Mouse (Mus musculus) retina, embryonic 14.5 days (tissue): ENCODE measurements around the gene H2afx.
A peak's percentile ranks its signal among the peaks of the same experiment; 100 is the strongest.
"Not testable (repeated sequence)": the region's sequence is repeated elsewhere in the genome, so short reads cannot be mapped to it uniquely, and the experiment has no call there.

Experiments used
- DNase-seq: peaks from one replicate; pipeline ENCODE4 v3.0.0-alpha.2; 2015; ENCODE audit warnings: low spot score

The H2afx gene

DNA sequence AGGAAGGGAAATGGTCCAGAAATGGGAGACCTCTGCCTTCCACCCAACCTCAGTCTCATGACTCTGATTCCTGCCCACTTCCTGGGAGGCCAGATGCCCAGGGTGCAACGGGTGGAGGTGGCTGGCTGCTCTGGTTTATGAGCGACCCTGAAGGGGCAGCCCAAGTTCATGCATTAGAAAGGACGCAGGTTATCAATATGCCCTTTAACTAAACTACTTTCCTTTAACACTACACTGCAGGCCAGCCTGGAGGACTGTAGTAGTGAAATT, 15.7 kb upstream of the H2afx start:
- DNase-seq, result no peak

GRCm38 (mm10) chr9:44319105-44319886, 15.2 kb upstream of the H2afx start:
- no peak for DNase-seq

- DNase-seq, result peak; percentile 97
Observed at GRCm38 (mm10) chr9:44319887-44320798, 14.4 kb upstream of the H2afx start, which contains the start of gene C2cd2l. Gene C2cd2l, minus strand, starts transcription at chr9:44320285.

- DNase-seq, result no peak
Observed at GRCm38 (mm10) chr9:44320799-44321133, 13.7 kb upstream of the H2afx start.

DNA sequence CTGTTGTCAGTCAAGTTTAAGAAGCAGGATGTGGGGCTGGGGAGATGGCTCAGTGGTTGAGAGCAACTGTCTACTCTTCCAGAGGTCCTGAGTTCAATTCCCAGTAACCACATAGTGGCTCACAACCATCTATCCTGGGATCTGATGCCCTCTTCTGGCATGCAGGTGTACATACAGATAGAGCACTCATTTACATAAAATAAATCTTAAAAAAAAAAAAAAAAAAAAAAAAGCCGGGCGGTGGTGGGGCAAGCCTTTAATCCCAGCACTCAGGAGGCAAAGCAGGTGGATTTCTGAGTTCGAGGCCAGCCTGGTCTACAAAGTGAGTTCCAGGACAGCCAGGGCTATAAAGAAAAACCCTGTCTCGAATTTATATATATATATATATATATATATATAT, 10.8 kb upstream of the H2afx start:
- not testable (repeated sequence) for DNase-seq

GRCm38 (mm10) chr9:44324147-44324546, 10.3 kb upstream of the H2afx start:
- no peak for DNase-seq

DNA sequence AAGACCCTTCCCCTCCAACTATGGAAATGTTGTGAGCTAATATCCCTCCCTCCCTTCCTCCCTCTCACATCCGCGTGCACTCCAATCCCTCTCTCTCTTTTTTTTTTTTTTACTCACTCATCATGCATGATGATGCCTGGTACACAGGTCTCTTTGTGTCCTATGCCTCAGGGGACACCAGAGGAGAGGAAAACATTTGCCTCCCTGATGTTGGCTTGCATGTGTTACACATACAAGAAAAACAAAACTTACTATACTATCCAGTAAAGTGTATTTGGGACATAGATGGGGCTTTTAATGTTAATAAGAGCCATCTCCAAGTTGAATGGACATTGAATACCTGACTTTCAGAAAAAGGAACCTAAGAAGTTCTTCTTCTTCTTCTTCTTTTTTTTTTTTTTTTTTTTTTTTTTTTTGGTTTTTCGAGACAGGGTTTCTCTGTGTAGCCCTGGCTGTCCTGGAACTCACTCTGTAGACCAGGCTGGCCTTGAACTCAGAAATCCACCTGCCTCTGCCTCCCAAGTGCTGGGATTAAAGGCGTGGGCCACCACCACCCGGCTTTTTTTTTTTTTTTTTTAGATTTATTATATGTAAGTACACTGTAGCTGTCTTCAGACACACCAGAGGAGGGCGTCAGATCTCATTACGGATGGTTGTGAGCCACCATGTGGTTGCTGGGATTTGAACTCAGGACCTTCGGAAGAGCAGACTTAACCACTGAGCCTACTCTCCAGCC, 9.3 kb upstream of the H2afx start:
- DNase-seq, result not testable (repeated sequence)

GRCm38 (mm10) chr9:44325768-44326370, 8.6 kb upstream of the H2afx start, which contains the start of gene Dpagt1:
Gene Dpagt1, plus strand, starts transcription at chr9:44326019.
- no peak for DNase-seq

- DNase-seq, result peak; percentile 84
Observed at GRCm38 (mm10) chr9:44326371-44327063, 8.0 kb upstream of the H2afx start.

- DNase-seq, result peak; percentile 57
Observed at GRCm38 (mm10) chr9:44327064-44327711, 7.3 kb upstream of the H2afx start.

DNA sequence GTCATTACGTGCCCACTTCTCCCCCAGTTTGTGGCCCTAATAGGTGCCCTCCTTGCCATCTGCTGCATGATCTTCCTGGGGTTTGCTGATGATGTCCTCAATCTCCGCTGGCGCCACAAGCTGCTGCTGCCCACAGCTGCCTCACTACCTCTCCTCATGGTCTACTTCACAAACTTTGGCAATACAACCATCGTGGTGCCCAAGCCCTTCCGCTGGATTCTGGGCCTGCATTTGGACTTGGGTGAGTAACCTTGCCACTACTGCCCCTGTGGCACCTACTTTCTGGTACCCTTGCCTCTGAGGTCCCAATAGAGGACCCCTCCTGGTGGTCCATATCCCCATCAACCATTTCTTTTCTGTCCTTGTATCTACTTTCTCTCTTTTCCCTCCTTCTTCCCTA, 6.6 kb upstream of the H2afx start:
- no peak for DNase-seq

DNA sequence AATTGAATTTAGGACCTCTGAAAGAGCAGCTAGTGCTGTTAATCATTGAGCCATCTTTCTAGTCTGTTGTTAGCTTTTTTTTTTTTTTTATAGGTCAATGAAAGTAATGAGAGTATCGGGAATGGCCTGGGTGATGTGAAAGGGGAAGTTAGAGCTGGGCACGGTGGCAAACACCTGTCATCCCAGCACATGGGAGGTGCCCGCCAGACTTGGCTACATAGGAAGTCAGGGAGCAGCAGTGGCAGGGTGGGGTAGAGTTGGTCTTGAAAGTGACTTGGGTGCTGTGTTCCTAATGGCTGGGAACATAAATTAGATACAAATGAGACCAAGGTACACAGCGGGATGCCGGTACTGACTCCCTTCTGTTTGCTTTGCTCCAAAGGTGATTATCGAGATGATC, 3.8 kb upstream of the H2afx start:
- no peak for DNase-seq

- DNase-seq, result no peak
Observed at GRCm38 (mm10) chr9:44332918-44333638, 1.4 kb upstream of the H2afx start.

DNA sequence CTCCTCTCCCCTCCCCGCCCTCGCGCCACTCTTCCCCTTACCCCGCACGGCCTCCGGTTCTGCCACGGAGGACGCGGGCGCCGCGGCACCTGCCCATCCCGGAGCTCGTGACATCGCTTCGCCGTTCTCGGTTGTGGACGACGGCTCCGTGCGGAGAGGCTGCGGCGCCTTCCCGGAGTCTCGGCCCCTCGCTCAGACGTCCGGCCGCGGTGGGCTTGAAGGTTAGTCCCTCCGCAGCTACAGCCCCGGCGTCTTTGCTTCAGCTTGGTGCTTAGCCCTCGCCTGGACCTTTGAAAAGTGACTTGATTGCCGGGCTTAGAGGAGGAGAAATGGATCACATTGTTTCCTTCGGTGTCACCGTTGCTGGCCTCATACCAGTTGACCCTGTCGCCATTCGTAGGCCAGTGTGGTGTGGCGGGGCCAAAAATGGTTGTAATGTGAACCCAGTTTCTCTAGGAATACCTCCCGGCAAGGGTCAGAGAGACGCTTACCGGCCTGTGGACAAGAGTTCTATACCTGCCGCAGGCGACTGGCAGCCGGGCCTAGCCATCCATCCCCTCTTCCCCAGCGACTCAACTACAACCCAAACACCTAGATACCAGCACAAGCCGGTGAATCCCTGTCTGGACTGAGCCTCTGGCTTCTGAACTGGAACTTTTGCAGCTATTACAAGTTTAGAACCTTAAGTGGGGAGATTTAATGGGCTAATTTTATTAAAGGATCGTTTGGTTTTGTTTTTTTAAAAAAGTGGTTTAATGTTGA, 1.0 kb downstream of the H2afx start:
- DNase-seq, result peak; percentile 41

DNA sequence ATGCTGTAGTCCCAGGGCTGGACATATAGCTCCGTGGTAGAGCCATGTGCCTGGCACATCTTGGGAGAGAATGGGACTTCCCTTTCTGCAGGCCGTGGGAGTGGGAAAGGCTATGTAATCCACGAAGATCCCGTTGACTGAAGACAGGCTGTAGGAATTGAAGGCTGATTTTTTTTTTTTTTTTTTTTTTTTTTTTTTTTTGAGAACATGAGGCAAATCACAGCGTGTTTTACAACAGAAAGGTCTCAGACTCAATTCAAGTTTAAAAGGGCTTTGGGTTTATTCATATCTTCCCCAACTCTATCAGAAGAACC, 1.6 kb downstream of the H2afx start:
- no peak for DNase-seq

GRCm38 (mm10) chr9:44336513-44336912, 2.0 kb downstream of the H2afx start:
- not testable (repeated sequence) for DNase-seq

GRCm38 (mm10) chr9:44336964-44337363, 2.5 kb downstream of the H2afx start:
- no peak for DNase-seq

DNA sequence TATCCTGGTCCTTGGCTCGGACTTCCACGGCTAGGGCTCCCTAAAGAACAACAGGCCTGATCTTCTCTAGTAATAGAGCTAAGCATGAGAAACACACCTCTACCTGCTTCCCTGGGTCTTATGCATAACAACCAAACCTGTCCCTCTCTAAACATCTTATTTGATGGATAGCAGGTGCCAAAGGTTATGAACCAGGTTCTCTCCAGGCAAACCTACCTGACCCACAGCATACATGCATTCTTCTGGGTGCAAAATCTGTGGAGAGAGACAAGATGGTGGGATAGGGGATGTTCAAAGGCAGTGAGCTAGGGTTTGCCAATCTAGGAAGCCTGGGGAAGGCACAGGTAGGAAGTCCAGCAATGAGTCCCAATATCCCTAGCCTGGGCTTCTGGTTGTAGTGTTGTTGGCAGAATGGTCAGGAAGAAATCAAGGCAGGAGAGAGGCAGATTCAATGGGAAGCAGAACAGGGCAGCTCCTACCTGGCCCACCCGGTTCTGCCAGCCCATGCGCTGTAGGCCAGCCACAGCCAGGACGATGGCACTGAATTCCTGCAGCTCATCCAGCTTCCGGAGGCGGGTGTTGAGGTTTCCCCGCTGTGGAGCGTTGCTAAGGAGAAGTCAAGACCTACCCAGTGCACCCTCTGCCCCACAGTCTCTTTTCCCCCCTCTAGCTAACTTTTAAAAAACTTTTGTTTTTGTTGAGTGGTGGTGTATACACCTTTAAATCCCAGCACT, 3.1 kb downstream of the H2afx start:
- DNase-seq, result no peak

- DNase-seq, result no peak
Observed at GRCm38 (mm10) chr9:44338574-44338973, 4.1 kb downstream of the H2afx start.
